Mouse (Mus musculus) retina, adult 2 months (tissue): Measurements from ENCODE around the gene Gm266.

ENCODE experiments used
- DNase-seq: peaks from one replicate; pipeline ENCODE4 v3.0.0-alpha.2; 2012; ENCODE audit warnings: low read depth, low spot score

Gene Gm266

GRCm38 (mm10) chr12:111436640-111437039 lies 49.0 kb downstream of the Gm266 start:
- no peak for DNase-seq

- no peak for DNase-seq
Observed at GRCm38 (mm10) chr12:111436170-111436569, 49.5 kb downstream of the Gm266 start.

DNA sequence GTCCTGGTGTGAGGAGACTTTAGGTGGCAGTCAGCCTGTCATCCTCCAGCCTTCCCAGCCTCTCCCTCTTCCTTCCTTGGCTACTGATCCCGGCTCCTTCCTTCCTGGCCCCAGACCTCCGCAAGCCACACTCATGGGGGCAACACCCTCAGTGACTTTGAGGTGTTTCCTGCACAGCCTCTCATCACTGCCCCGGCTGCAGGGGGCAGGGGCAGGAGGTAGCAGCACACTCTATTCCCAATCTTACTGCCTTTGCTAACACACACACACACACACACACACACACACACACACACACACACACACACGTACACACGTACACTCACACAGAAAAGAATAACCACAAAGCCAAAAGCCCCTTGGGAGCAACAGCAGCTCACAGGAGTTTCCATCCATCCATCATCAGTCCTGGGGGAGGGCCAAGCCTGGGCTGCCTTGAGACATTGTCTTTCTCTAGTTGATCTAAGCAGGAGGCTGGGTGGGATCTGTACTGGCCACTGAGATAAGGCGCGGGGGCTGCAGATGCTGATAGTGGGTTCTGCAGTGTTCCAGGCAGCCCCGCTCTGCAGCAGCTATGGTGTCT lies 50.8 kb downstream of the Gm266 start:
- no peak for DNase-seq
